Mouse (Mus musculus): ENCODE measurements around the gene Tmem256. TPM values are rescaled to one million over a fixed set of nuclear protein-coding genes. Genes with fewer than 3 reads are reported as not detected.

Gene Tmem256
- polyA plus RNA-seq, 1 experiment from 2014 or later = 290 TPM

DNA sequence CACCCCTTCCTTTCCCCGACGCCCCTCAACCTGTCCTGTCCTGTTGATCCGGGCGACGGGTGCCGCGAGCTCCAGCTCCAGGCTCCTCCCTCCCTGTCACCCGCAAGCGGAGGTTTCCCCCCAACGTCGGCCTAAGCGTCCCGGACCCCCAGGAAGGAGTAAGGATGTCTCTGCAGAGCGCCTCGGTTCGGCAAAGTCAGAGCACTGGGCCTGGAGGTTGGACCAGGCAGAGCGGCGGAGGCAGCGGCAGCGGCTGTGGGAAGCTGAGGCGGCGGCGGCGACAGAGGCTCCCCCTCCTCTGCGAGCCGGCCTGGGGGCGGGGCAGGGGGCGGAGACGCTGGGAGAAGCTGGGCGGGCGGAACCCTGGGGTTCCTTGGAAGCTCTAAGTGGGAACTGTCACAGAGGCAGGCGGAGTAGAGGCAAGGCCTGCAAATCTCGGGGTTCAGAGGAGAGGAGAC, 35.6 kb upstream of the Tmem256 start:
- Histone ChIP-seq H3K36me3 (replicated peaks) (no peaks in the 10 kb centered on the region), H3K27me3 (ENCODE audit: poor library complexity, severe bottlenecking) (peaks cover 99% of the 10 kb centered on the region), H3K4me3 (peak overlapping the region; percentile 58), H3K27ac (peak overlapping the region; percentile 73), H3K4me1 (peaks cover 69% of the 10 kb centered on the region), H3K9me3 (peaks cover 5% of the 10 kb centered on the region; the same call in 1 of the 2 replicates)
- DNase-seq (ENCODE audit: extremely low spot score, low spot score) = peak; percentile 83
- WGBS = under 1% methylated on average over 33 of the region's 33 CpGs

DNA sequence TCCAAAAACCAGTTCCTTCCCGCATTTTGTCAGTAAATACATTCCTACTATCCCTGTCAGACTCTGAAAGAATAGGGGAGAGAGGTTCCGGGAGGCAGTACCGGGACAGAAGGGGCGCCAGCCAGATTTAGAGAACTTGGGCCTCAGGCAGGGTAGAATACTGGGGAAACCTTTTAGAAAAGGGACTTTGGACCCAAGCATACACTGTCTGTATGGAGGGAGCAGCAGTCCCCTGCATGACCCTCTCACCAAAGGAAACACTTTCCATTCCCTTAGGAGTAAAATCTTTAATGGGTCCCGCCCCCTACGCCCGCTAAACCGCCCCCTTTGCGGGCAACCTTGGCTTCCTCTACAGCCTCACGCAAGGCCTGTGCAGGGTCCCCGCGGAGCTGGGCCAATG, 35.0 kb upstream of the Tmem256 start:
- peaks cover 69% of the 10 kb centered on the region for H3K4me1 ChIP-seq
- H3K4me3 ChIP-seq = peak overlapping the region; percentile 58
- under 1% methylated on average over 12 of the region's 12 CpGs for WGBS
- peaks cover 98% of the 10 kb centered on the region for H3K27me3 ChIP-seq (ENCODE audit: poor library complexity, severe bottlenecking)
- peak overlapping the region; percentile 72 for H3K27ac ChIP-seq
- no peak for DNase-seq (ENCODE audit: extremely low spot score, low spot score)
- H3K9me3 ChIP-seq = peaks cover 5% of the 10 kb centered on the region; the same call in 1 of the 2 replicates
- no peaks in the 10 kb centered on the region for H3K36me3 ChIP-seq (replicated peaks)

DNA sequence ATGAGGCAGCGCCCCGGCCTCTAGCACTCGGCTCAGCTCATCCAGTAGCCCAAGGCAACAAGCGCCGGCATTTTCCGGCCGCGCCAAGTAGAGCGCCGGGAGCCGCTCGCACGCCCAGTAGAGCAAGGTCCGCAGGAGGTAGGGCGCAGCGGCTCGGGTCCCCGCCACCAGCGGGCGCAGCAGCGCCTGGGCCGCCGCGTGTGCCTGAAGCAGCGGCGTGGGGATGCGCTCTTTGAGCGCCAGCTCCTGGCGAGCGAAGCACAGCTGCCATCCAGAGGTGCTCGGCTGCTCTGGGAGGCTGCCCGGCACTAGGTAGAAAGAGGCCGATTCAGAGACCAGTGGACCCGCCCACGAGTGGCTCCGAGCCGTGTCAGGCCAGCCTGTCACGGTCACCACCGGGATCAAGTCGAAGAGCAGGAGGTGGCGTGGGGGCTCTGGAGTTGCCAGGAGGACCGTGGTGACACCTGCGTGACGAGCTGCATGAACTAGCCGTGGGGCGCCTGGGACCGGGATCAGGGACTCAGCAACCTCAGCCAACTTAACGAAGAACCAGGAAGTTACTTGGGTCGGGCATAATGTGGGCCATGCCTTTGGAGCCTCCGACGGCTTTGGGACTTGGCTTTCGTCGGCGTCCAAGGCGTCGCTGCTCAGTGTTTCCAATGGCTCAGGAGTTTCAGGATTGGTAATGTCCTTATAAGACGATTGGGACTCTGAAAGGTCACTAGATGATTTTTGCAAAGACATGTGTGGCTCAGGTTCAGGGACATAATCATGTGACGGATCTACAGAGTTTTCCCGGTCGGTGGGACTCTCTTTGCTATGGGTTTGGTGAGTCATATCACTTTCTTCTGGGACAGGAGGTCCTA, 34.3 kb upstream of the Tmem256 start:
- peaks cover 91% of the 10 kb centered on the region for H3K27me3 ChIP-seq (ENCODE audit: poor library complexity, severe bottlenecking)
- H3K36me3 ChIP-seq (replicated peaks) = no peaks in the 10 kb centered on the region
- H3K27ac ChIP-seq = peak overlapping the region; percentile 72
- peaks cover 66% of the 10 kb centered on the region for H3K4me1 ChIP-seq
- peak; percentile 66 for DNase-seq (ENCODE audit: extremely low spot score, low spot score)
- H3K4me3 ChIP-seq = peak overlapping the region; percentile 58
- peaks cover 5% of the 10 kb centered on the region; the same call in 1 of the 2 replicates for H3K9me3 ChIP-seq
- WGBS = 1% methylated on average over 60 of the region's 60 CpGs

DNA sequence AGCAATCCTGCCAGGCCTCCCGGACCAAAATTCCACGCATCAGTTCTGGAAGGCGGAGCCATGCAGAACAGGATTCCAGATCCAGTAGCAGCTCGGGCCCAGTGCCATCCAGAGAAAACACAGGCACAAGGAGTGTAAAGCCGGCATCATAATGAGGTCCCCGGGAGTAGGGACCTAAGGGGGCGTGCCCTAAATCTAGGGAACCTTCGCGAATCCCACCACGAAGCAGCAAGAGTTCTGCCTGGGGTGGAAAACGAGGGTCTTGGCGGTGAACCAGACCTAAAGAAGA, 33.7 kb upstream of the Tmem256 start:
- Histone ChIP-seq H3K4me3 (peak overlapping the region; percentile 58; the same call in 1 of the 2 replicates), H3K36me3 (replicated peaks) (no peaks in the 10 kb centered on the region), H3K27me3 (ENCODE audit: poor library complexity, severe bottlenecking) (peaks cover 85% of the 10 kb centered on the region), H3K9me3 (peaks cover 5% of the 10 kb centered on the region; the same call in 1 of the 2 replicates), H3K27ac (0 out of 2 replicates have a peak overlapping the region, but pooled peaks have one; percentile 20), H3K4me1 (peaks cover 60% of the 10 kb centered on the region)
- 4% methylated on average over 12 of the region's 12 CpGs for WGBS
- DNase-seq (ENCODE audit: extremely low spot score, low spot score) = no peak

DNA sequence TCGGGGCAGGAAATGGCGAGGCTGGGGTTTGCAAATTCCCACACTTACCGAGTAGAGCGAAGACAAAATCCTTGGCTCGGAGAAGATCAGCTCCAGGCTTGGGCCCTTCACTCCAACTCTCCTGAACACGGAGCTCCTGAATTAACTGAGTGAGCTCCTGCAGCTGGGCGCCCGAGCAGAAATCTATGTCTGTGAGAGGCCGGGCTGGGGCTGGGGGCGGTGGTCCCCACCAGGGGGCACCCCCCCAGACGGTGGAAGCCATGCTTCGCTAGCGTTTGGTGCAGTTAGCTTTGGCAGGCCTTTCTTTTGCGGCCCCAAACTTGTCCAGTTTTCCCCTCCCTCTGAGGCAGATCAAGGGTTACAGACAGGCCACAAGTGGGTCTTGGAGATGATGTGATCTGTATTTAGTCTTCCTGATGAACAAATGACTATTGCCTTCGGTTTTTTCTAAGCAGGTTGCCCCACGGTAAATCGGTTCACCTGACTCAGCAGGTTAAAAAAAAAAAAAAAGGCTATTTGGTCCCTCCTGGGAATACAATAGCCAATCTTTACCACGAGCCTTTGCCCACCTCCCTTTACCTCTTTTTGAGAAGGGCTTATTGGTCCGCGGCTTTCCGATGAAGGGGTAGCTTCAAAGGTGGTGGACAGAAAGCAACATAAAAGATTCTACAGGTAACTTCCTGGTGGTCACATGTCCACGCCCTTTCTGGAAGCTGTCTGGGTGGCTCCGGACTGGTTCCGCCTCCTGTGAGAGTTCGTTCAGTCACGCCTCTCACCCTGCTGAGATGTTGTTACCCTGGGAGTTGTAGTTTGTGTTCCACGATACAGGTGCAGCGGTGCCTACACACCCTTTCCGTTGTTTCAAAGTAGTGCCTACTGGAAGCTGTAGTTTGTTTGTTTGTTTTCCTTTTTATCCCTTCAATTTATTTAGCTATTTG, 33.1 kb upstream of the Tmem256 start, which contains the start of gene Tmem102:
Gene Tmem102, minus strand, starts transcription at position 653 of the 938 bp plus-strand sequence.
- no peaks in the 10 kb centered on the region for H3K36me3 ChIP-seq (replicated peaks)
- H3K4me1 ChIP-seq = peaks cover 54% of the 10 kb centered on the region
- no peak for DNase-seq (ENCODE audit: extremely low spot score, low spot score)
- peak within 1 kb of the TSS; percentile 20; the same call in 1 of the 2 replicates for H3K27ac ChIP-seq
- H3K4me3 ChIP-seq = peak within 1 kb of the TSS; percentile 58
- H3K9me3 ChIP-seq = peaks cover 5% of the 10 kb centered on the region; the same call in 1 of the 2 replicates
- peaks cover 79% of the 10 kb centered on the region for H3K27me3 ChIP-seq (ENCODE audit: poor library complexity, severe bottlenecking)
- 5% methylated on average over 29 of the region's 29 CpGs for WGBS

DNA sequence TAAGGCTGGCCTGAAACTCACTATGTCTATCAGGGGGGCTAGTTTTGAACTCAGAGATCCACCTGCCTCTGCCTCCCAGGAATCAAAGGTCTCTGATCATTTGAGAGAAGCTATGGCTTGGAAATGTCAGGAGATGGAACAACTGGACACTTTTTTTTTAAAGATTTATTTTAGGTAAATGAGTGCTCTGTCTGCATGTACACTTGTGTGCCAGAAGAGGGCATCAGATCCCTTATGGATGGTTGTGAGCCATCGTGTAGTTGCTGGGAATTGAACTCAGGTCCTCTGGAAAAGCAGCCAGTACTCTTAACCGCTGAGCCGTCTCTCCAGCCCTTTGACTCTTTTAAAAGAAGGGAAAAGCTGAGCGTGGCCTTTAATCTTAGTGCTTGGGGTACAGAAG, 31.9 kb upstream of the Tmem256 start:
- no peak for DNase-seq (ENCODE audit: extremely low spot score, low spot score)
- WGBS = 78% methylated on average over 4 of the region's 4 CpGs
- H3K27ac ChIP-seq = no peak overlapping the region
- no peak overlapping the region for H3K4me3 ChIP-seq
- H3K9me3 ChIP-seq = peaks cover 5% of the 10 kb centered on the region; the same call in 1 of the 2 replicates
- no peaks in the 10 kb centered on the region for H3K36me3 ChIP-seq (replicated peaks)
- H3K4me1 ChIP-seq = peaks cover 43% of the 10 kb centered on the region
- peaks cover 67% of the 10 kb centered on the region for H3K27me3 ChIP-seq (ENCODE audit: poor library complexity, severe bottlenecking)

DNA sequence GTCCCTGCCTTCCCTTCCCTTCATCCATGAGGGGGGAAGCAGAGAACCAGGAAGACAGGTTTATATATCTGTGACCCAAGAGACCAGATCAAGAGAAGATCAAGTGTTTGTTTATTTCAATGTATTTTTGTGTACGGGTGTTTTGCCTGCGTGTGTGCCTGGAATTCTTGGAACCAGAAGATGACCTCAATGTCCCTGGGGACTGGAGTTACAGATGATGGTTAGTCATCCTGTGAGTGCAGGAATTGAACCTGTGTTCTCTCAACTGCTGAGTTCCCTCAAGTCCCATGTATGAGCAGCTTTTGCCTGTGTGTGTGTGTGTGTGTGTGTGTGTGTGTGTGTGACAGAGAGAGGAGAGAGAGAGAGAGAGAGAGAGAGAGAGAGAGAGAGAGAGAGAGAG, 30.7 kb upstream of the Tmem256 start:
- peaks cover 55% of the 10 kb centered on the region for H3K27me3 ChIP-seq (ENCODE audit: poor library complexity, severe bottlenecking)
- 85% methylated on average over 2 of the region's 2 CpGs for WGBS
- peaks cover 5% of the 10 kb centered on the region; the same call in 1 of the 2 replicates for H3K9me3 ChIP-seq
- peaks cover 30% of the 10 kb centered on the region for H3K4me1 ChIP-seq
- no peaks in the 10 kb centered on the region for H3K36me3 ChIP-seq (replicated peaks)
- no peak overlapping the region for H3K27ac ChIP-seq
- no peak for DNase-seq (ENCODE audit: extremely low spot score, low spot score)
- no peak overlapping the region for H3K4me3 ChIP-seq

DNA sequence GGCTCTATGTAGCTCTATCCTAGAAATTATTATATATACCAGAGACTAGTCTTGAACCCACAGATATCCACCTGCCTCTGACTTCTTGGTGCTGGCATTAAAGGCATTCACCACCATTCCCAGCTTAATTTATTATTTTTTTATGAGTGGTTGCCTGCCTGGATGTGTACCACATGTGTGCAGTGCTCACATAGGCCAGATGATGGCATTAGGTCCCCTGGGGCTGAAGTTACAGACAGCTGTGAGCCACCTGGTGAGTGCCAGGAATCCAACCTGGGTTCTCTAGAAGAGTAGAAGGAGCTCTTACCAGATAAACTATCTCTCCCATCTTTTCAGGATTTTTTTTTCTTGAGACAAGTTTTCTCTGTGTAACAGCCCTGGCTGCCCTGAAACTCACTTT, 28.0 kb upstream of the Tmem256 start:
- Histone ChIP-seq H3K4me3 (no peak overlapping the region), H3K27ac (no peak overlapping the region), H3K4me1 (peaks cover 4% of the 10 kb centered on the region; the same call in 1 of the 2 replicates), H3K27me3 (ENCODE audit: poor library complexity, severe bottlenecking) (peaks cover 28% of the 10 kb centered on the region), H3K36me3 (replicated peaks) (no peaks in the 10 kb centered on the region), H3K9me3 (peaks cover 5% of the 10 kb centered on the region; the same call in 1 of the 2 replicates)
- no peak for DNase-seq (ENCODE audit: extremely low spot score, low spot score)

DNA sequence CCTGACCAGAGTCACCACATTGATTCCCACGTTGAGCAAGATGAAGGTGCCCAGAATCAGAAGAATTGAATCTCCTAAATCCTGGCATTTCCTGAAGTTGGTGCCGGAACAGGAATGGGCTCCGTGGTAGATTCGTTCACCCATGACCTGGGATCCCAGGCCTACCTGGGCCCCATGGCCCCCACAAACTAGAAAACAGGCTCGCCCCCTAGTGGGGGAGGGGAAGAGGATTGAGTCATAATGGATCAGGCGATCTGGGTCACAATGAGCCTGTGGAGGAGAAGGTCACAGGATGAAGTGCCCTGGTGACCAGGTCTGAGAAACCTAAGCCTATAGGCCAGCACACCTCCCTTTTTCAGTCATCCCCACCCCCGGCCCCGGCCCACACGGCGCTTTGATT, 23.2 kb upstream of the Tmem256 start, which contains the start of gene Gm39566:
Gene Gm39566, minus strand, starts transcription at position 144 of the 400 bp plus-strand sequence.
- DNase-seq (ENCODE audit: extremely low spot score, low spot score) = no peak
- Histone ChIP-seq H3K27me3 (ENCODE audit: poor library complexity, severe bottlenecking) (no peaks in the 10 kb centered on the region), H3K9me3 (peaks cover 19% of the 10 kb centered on the region), H3K4me1 (no peaks in the 10 kb centered on the region), H3K36me3 (replicated peaks) (no peaks in the 10 kb centered on the region), H3K4me3 (no peak within 1 kb of the TSS), H3K27ac (no peak within 1 kb of the TSS)
- 65% methylated on average over 10 of the region's 10 CpGs for WGBS

DNA sequence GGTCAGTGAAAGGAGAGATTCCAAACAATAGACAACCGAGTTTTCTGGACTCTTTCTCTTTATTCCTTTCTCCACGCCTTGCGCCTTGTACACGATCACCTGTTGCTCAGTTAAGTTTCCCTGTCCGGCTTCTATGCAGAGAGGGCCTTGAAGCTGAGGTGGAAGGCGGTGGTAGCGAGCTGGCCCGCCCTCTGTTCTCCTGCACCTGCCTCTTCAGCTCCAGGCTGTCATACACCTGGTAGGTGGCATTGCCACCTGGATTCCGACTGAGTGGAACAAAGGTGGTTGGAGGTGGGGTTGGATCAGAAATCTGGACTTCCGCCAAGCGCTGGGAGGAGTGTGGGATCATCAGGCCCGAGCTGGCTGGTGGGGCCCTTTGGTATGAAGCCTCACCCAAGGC, 21.8 kb upstream of the Tmem256 start:
- Histone ChIP-seq H3K27ac (no peak overlapping the region), H3K36me3 (replicated peaks) (no peaks in the 10 kb centered on the region), H3K9me3 (peaks cover 19% of the 10 kb centered on the region), H3K27me3 (ENCODE audit: poor library complexity, severe bottlenecking) (no peaks in the 10 kb centered on the region), H3K4me1 (no peaks in the 10 kb centered on the region), H3K4me3 (no peak overlapping the region)
- WGBS = 95% methylated on average over 12 of the region's 12 CpGs
- no peak for DNase-seq (ENCODE audit: extremely low spot score, low spot score)

DNA sequence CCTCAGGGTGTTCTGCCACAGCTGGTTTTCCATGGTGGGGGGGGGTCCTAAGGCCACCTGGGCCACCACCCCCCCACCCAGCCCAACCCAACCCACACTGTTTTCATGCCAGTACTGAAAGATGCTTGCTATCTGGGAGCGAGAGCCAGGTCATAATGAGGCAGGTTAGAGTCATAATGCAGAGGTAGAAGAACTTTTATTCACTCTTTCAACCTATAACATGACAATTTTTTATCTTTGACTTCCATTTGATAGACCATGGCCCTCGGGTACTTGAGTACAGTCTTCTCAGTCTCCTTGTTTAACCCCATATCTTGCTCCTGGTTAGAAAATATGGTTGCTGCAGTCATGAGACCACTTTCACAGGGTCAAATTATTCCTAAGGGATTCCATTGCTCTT, 19.9 kb upstream of the Tmem256 start, which contains the start of gene Spem2:
Gene Spem2, minus strand, starts transcription at position 101 of the 400 bp plus-strand sequence.
- no peak within 1 kb of the TSS for H3K4me3 ChIP-seq
- DNase-seq (ENCODE audit: extremely low spot score, low spot score) = no peak
- H3K27me3 ChIP-seq (ENCODE audit: poor library complexity, severe bottlenecking) = no peaks in the 10 kb centered on the region
- no peaks in the 10 kb centered on the region for H3K36me3 ChIP-seq (replicated peaks)
- H3K27ac ChIP-seq = no peak within 1 kb of the TSS
- H3K4me1 ChIP-seq = no peaks in the 10 kb centered on the region
- 80% methylated on average over 2 of the region's 2 CpGs for WGBS
- peaks cover 19% of the 10 kb centered on the region for H3K9me3 ChIP-seq

DNA sequence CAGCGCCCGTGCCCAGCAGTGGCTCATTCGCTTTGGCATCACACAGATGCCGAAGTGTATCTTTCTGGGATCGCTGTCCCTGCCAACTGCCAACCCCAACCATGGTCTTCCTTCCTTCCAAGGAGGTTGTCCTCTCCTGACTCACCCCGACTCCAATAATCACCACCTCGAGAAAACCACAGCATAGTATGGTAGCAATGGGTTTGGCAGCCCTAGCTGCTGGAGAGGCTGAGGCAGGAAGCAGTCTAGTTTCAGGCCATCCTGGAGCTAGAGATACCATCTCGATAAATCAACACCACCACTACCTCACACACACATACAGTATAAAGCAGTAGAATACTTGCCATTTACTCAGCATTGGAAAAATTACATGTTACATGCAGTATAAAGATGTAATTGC, 19.4 kb upstream of the Tmem256 start:
- peaks cover 19% of the 10 kb centered on the region for H3K9me3 ChIP-seq
- H3K27ac ChIP-seq = no peak overlapping the region
- peaks cover 5% of the 10 kb centered on the region for H3K36me3 ChIP-seq (replicated peaks)
- no peak overlapping the region for H3K4me3 ChIP-seq
- 95% methylated on average over 8 of the region's 8 CpGs for WGBS
- H3K27me3 ChIP-seq (ENCODE audit: poor library complexity, severe bottlenecking) = no peaks in the 10 kb centered on the region
- H3K4me1 ChIP-seq = no peaks in the 10 kb centered on the region
- no peak for DNase-seq (ENCODE audit: extremely low spot score, low spot score)
